Mouse (Mus musculus): ENCODE data around the gene Tmtc2. TPM values are rescaled to one million over a fixed set of nuclear protein-coding genes. Genes with fewer than 3 reads are reported as not detected.

The Tmtc2 gene
- polyA plus RNA-seq, 1 experiment, result 5.2 TPM

- no peak overlapping the region for H3K27ac ChIP-seq (ENCODE audit: insufficient read depth, low read length)
- H3K4me1 ChIP-seq (ENCODE audit: control insufficient read depth, insufficient read depth, low read length), result peaks cover 1% of the 10 kb centered on the region; the same call in 1 of the 2 replicates
These were observed 64.9 kb downstream of the Tmtc2 start for GRCm38 (mm10) chr10:105509146-105509895.

GRCm38 (mm10) chr10:105507982-105508786, 66.1 kb downstream of the Tmtc2 start:
- no peak overlapping the region for H3K4me3 ChIP-seq (ENCODE audit: insufficient read depth, low read length)
- peaks cover 1% of the 10 kb centered on the region; the same call in 1 of the 2 replicates for H3K4me1 ChIP-seq (ENCODE audit: control insufficient read depth, insufficient read depth, low read length)
- TF ChIP-seq CTCF (IDR thresholded peaks at IDR 0.05; ENCODE audit: extremely low read depth, insufficient read depth, low read length), result no peak
- TF ChIP-seq POLR2A (IDR thresholded peaks at IDR 0.05; ENCODE audit: extremely low read depth, insufficient read depth, low read length), result no peak
- H3K27ac ChIP-seq (ENCODE audit: insufficient read depth, low read length), result no peak overlapping the region

More at GRCm38 (mm10) chr10:105509146-105509895, 64.9 kb downstream of the Tmtc2 start:
- TF ChIP-seq POLR2A (IDR thresholded peaks at IDR 0.05; ENCODE audit: extremely low read depth, insufficient read depth, low read length) (no peak), CTCF (IDR thresholded peaks at IDR 0.05; ENCODE audit: extremely low read depth, insufficient read depth, low read length) (no peak)
- no peak overlapping the region for H3K4me3 ChIP-seq (ENCODE audit: insufficient read depth, low read length)

GRCm38 (mm10) chr10:105506046-105506445, 68.2 kb downstream of the Tmtc2 start:
- no peak overlapping the region for H3K27ac ChIP-seq (ENCODE audit: insufficient read depth, low read length)
- peaks cover 1% of the 10 kb centered on the region; the same call in 1 of the 2 replicates for H3K4me1 ChIP-seq (ENCODE audit: control insufficient read depth, insufficient read depth, low read length)
- TF ChIP-seq CTCF (IDR thresholded peaks at IDR 0.05; ENCODE audit: extremely low read depth, insufficient read depth, low read length), result no peak
- no peak overlapping the region for H3K4me3 ChIP-seq (ENCODE audit: insufficient read depth, low read length)

- peaks cover 1% of the 10 kb centered on the region; the same call in 1 of the 2 replicates for H3K4me1 ChIP-seq (ENCODE audit: control insufficient read depth, insufficient read depth, low read length)
- no peak overlapping the region for H3K27ac ChIP-seq (ENCODE audit: insufficient read depth, low read length)
- no peak overlapping the region for H3K4me3 ChIP-seq (ENCODE audit: insufficient read depth, low read length)
- TF ChIP-seq POLR2A (IDR thresholded peaks at IDR 0.05; ENCODE audit: extremely low read depth, insufficient read depth, low read length) (no peak), CTCF (IDR thresholded peaks at IDR 0.05; ENCODE audit: extremely low read depth, insufficient read depth, low read length) (no peak)
These were observed 69.8 kb downstream of the Tmtc2 start for GRCm38 (mm10) chr10:105504472-105504871.

GRCm38 (mm10) chr10:105501736-105502135, 72.5 kb downstream of the Tmtc2 start:
- Histone ChIP-seq H3K27ac (ENCODE audit: insufficient read depth, low read length) (no peak overlapping the region), H3K4me1 (ENCODE audit: control insufficient read depth, insufficient read depth, low read length) (no peaks in the 10 kb centered on the region), H3K4me3 (ENCODE audit: insufficient read depth, low read length) (no peak overlapping the region)
- TF ChIP-seq CTCF (IDR thresholded peaks at IDR 0.05; ENCODE audit: extremely low read depth, insufficient read depth, low read length), result no peak
- no peak for TF ChIP-seq POLR2A (IDR thresholded peaks at IDR 0.05; ENCODE audit: extremely low read depth, insufficient read depth, low read length)

GRCm38 (mm10) chr10:105500482-105500881, 73.8 kb downstream of the Tmtc2 start:
- Histone ChIP-seq H3K4me1 (ENCODE audit: control insufficient read depth, insufficient read depth, low read length) (no peaks in the 10 kb centered on the region), H3K27ac (ENCODE audit: insufficient read depth, low read length) (no peak overlapping the region)

GRCm38 (mm10) chr10:105495248-105495647, 79.0 kb downstream of the Tmtc2 start:
- TF ChIP-seq POLR2A (IDR thresholded peaks at IDR 0.05; ENCODE audit: extremely low read depth, insufficient read depth, low read length) (no peak), CTCF (IDR thresholded peaks at IDR 0.05; ENCODE audit: extremely low read depth, insufficient read depth, low read length) (no peak)

More at GRCm38 (mm10) chr10:105500482-105500881, 73.8 kb downstream of the Tmtc2 start:
- H3K4me3 ChIP-seq (ENCODE audit: insufficient read depth, low read length), result no peak overlapping the region
- TF ChIP-seq POLR2A (IDR thresholded peaks at IDR 0.05; ENCODE audit: extremely low read depth, insufficient read depth, low read length), result no peak
- no peak for TF ChIP-seq CTCF (IDR thresholded peaks at IDR 0.05; ENCODE audit: extremely low read depth, insufficient read depth, low read length)

GRCm38 (mm10) chr10:105492485-105492884, 81.8 kb downstream of the Tmtc2 start:
- no peak overlapping the region for H3K4me3 ChIP-seq (ENCODE audit: insufficient read depth, low read length)
- TF ChIP-seq POLR2A (IDR thresholded peaks at IDR 0.05; ENCODE audit: extremely low read depth, insufficient read depth, low read length) (no peak), CTCF (IDR thresholded peaks at IDR 0.05; ENCODE audit: extremely low read depth, insufficient read depth, low read length) (no peak)
- H3K4me1 ChIP-seq (ENCODE audit: control insufficient read depth, insufficient read depth, low read length), result no peaks in the 10 kb centered on the region
- H3K27ac ChIP-seq (ENCODE audit: insufficient read depth, low read length), result no peak overlapping the region

More at GRCm38 (mm10) chr10:105495248-105495647, 79.0 kb downstream of the Tmtc2 start:
- H3K4me3 ChIP-seq (ENCODE audit: insufficient read depth, low read length), result no peak overlapping the region
- no peaks in the 10 kb centered on the region for H3K4me1 ChIP-seq (ENCODE audit: control insufficient read depth, insufficient read depth, low read length)
- H3K27ac ChIP-seq (ENCODE audit: insufficient read depth, low read length), result no peak overlapping the region

GRCm38 (mm10) chr10:105490748-105491147, 83.5 kb downstream of the Tmtc2 start:
- no peak overlapping the region for H3K4me3 ChIP-seq (ENCODE audit: insufficient read depth, low read length)
- H3K4me1 ChIP-seq (ENCODE audit: control insufficient read depth, insufficient read depth, low read length), result no peaks in the 10 kb centered on the region
- H3K27ac ChIP-seq (ENCODE audit: insufficient read depth, low read length), result no peak overlapping the region
- no peak for TF ChIP-seq POLR2A (IDR thresholded peaks at IDR 0.05; ENCODE audit: extremely low read depth, insufficient read depth, low read length)
- TF ChIP-seq CTCF (IDR thresholded peaks at IDR 0.05; ENCODE audit: extremely low read depth, insufficient read depth, low read length), result no peak

Data from cortical plate, adult 2 months (tissue).